Mouse (Mus musculus): ENCODE data around the gene Hist1h4b. TPM values are rescaled to one million over a fixed set of nuclear protein-coding genes. Genes with fewer than 3 reads are reported as not detected.

Hist1h4b gene
- polyA plus RNA-seq, 1 experiment: 101 TPM

GRCm38 (mm10) chr13:23739922-23740252, 16.9 kb upstream of the Hist1h4b start:
- DNase-seq: no peak
- Histone ChIP-seq H3K27me3 (ENCODE audit: control insufficient read depth, insufficient read depth, low read length) (no peaks in the 10 kb centered on the region), H3K27ac (ENCODE audit: control insufficient read depth, insufficient read depth, low read length) (peak overlapping the region; percentile 99), H3K4me1 (replicated peaks; ENCODE audit: control insufficient read depth, insufficient read depth, low read length) (peaks cover under 1% of the 10 kb centered on the region), H3K4me3 (ENCODE audit: control insufficient read depth, insufficient read depth, low read length) (peak overlapping the region; percentile 85), H3K36me3 (ENCODE audit: control insufficient read depth, insufficient read depth, low read length) (no peaks in the 10 kb centered on the region)
- WGBS: under 1% methylated on average over 14 of the region's 14 CpGs
- no peak for TF ChIP-seq CTCF (IDR thresholded peaks at IDR 0.05; ENCODE audit: borderline replicate concordance, control insufficient read depth, extremely low read depth, insufficient read depth, low read length, poor library complexity)
- TF ChIP-seq POLR2A (IDR thresholded peaks at IDR 0.05; ENCODE audit: control insufficient read depth, extremely low read depth, insufficient read depth, low read length, poor library complexity): no peak

DNA sequence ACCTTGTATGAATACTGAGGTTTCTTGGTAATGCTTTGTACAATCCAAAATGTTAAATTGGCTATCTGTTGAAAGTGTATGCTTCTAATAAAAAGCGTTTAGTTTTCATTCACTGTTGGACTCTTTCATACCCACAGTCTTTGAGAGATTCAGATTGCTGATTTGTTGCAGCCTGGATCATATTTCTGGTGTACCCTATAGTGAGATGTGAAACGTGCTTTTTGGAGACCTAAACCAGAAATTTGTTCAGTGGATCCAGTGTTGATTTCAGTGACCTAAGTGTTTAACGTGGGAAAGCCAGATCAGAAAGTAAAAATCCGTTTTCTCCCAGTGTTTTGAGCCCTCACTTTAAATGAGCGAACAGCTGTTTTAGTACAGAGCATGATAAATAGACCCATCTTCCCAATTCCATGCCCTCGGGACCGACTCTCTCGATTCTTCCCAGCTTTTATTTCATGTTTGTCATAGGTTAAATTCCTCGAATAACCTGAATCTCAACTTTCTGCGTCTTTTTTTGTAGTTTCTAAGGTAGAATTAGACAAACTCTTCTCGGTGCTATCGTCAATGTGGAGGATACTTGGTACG, 16.5 kb upstream of the Hist1h4b start:
- Histone ChIP-seq H3K27ac (ENCODE audit: control insufficient read depth, insufficient read depth, low read length) (peak overlapping the region; percentile 99), H3K36me3 (ENCODE audit: control insufficient read depth, insufficient read depth, low read length) (no peaks in the 10 kb centered on the region), H3K27me3 (ENCODE audit: control insufficient read depth, insufficient read depth, low read length) (no peaks in the 10 kb centered on the region), H3K4me3 (ENCODE audit: control insufficient read depth, insufficient read depth, low read length) (no peak overlapping the region), H3K4me1 (replicated peaks; ENCODE audit: control insufficient read depth, insufficient read depth, low read length) (peaks cover 2% of the 10 kb centered on the region)
- WGBS: 32% methylated on average over 13 of the region's 13 CpGs
- TF ChIP-seq CTCF (IDR thresholded peaks at IDR 0.05; ENCODE audit: borderline replicate concordance, control insufficient read depth, extremely low read depth, insufficient read depth, low read length, poor library complexity): no peak
- TF ChIP-seq POLR2A (IDR thresholded peaks at IDR 0.05; ENCODE audit: control insufficient read depth, extremely low read depth, insufficient read depth, low read length, poor library complexity): no peak
- no peak for DNase-seq

DNA sequence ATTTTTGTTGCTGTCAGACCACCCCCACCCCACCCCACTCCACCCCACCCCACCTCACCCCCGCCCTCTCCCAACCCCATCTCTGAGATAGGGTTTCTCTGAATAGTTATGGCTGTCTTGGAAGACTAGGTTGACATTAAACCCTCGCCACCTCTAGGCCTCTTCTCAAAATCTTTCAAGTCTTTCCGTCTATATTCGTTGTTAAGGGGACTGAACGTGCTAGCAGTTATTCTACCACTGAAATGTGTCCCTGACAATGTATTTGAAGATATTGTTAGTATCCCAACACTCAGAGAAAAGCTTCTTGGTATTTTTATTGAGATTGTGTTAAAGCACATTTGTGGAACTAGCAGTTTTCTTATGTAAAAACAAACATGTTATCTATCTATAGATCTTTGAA, 15.9 kb upstream of the Hist1h4b start:
- TF ChIP-seq CTCF (IDR thresholded peaks at IDR 0.05; ENCODE audit: borderline replicate concordance, control insufficient read depth, extremely low read depth, insufficient read depth, low read length, poor library complexity): no peak
- no peak for TF ChIP-seq POLR2A (IDR thresholded peaks at IDR 0.05; ENCODE audit: control insufficient read depth, extremely low read depth, insufficient read depth, low read length, poor library complexity)
- WGBS: 68% methylated on average over 5 of the region's 5 CpGs
- Histone ChIP-seq H3K4me1 (replicated peaks; ENCODE audit: control insufficient read depth, insufficient read depth, low read length) (peaks cover 2% of the 10 kb centered on the region), H3K36me3 (ENCODE audit: control insufficient read depth, insufficient read depth, low read length) (no peaks in the 10 kb centered on the region), H3K4me3 (ENCODE audit: control insufficient read depth, insufficient read depth, low read length) (no peak overlapping the region), H3K27me3 (ENCODE audit: control insufficient read depth, insufficient read depth, low read length) (no peaks in the 10 kb centered on the region), H3K27ac (ENCODE audit: control insufficient read depth, insufficient read depth, low read length) (peak overlapping the region; percentile 99; the same call in 1 of the 2 replicates)
- DNase-seq: no peak

GRCm38 (mm10) chr13:23742007-23742406, 14.8 kb upstream of the Hist1h4b start:
- Histone ChIP-seq H3K4me3 (ENCODE audit: control insufficient read depth, insufficient read depth, low read length) (no peak overlapping the region), H3K4me1 (replicated peaks; ENCODE audit: control insufficient read depth, insufficient read depth, low read length) (peaks cover 4% of the 10 kb centered on the region), H3K27ac (ENCODE audit: control insufficient read depth, insufficient read depth, low read length) (no peak overlapping the region), H3K27me3 (ENCODE audit: control insufficient read depth, insufficient read depth, low read length) (no peaks in the 10 kb centered on the region), H3K36me3 (ENCODE audit: control insufficient read depth, insufficient read depth, low read length) (no peaks in the 10 kb centered on the region)
- no peak for TF ChIP-seq CTCF (IDR thresholded peaks at IDR 0.05; ENCODE audit: borderline replicate concordance, control insufficient read depth, extremely low read depth, insufficient read depth, low read length, poor library complexity)
- DNase-seq: no peak

DNA sequence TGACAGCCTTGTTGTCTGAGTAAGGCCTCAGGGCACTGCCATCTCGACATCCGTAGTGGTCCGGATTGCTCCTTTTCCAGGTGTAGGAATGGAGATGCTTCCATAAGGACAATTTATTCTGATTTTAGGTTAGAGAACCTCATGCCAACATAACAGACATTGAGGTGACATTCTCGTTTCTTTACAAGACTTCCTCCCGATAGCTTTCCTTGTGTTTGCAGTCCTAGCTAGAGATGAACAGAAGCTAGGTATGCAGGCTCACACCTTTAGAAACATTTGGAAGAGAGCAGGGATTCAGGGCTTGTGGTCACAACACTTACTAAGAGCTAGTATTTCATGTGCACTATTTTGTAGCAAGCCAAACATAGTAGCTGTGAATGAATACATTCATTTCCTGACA, 13.6 kb upstream of the Hist1h4b start:
- 93% methylated on average over 5 of the region's 5 CpGs for WGBS
- peaks cover 4% of the 10 kb centered on the region for H3K4me1 ChIP-seq (replicated peaks; ENCODE audit: control insufficient read depth, insufficient read depth, low read length)
- no peaks in the 10 kb centered on the region for H3K36me3 ChIP-seq (ENCODE audit: control insufficient read depth, insufficient read depth, low read length)
- H3K27me3 ChIP-seq (ENCODE audit: control insufficient read depth, insufficient read depth, low read length): no peaks in the 10 kb centered on the region
- DNase-seq: peak; percentile 0
- no peak overlapping the region for H3K4me3 ChIP-seq (ENCODE audit: control insufficient read depth, insufficient read depth, low read length)
- TF ChIP-seq CTCF (IDR thresholded peaks at IDR 0.05; ENCODE audit: borderline replicate concordance, control insufficient read depth, extremely low read depth, insufficient read depth, low read length, poor library complexity): no peak
- TF ChIP-seq POLR2A (IDR thresholded peaks at IDR 0.05; ENCODE audit: control insufficient read depth, extremely low read depth, insufficient read depth, low read length, poor library complexity): no peak
- no peak overlapping the region for H3K27ac ChIP-seq (ENCODE audit: control insufficient read depth, insufficient read depth, low read length)

GRCm38 (mm10) chr13:23743963-23744362, 12.8 kb upstream of the Hist1h4b start:
- no peak for TF ChIP-seq POLR2A (IDR thresholded peaks at IDR 0.05; ENCODE audit: control insufficient read depth, extremely low read depth, insufficient read depth, low read length, poor library complexity)
- TF ChIP-seq CTCF (IDR thresholded peaks at IDR 0.05; ENCODE audit: borderline replicate concordance, control insufficient read depth, extremely low read depth, insufficient read depth, low read length, poor library complexity): no peak
- Histone ChIP-seq H3K4me1 (replicated peaks; ENCODE audit: control insufficient read depth, insufficient read depth, low read length) (peaks cover 4% of the 10 kb centered on the region), H3K27ac (ENCODE audit: control insufficient read depth, insufficient read depth, low read length) (peak overlapping the region; percentile 29; the same call in 1 of the 2 replicates), H3K27me3 (ENCODE audit: control insufficient read depth, insufficient read depth, low read length) (no peaks in the 10 kb centered on the region), H3K4me3 (ENCODE audit: control insufficient read depth, insufficient read depth, low read length) (no peak overlapping the region), H3K36me3 (ENCODE audit: control insufficient read depth, insufficient read depth, low read length) (no peaks in the 10 kb centered on the region)
- DNase-seq: no peak
- 81% methylated on average over 4 of the region's 4 CpGs for WGBS

Data from thymus, adult 2 months (tissue).